Mouse (Mus musculus) liver, embryonic 16.5 days (tissue): Measurements from ENCODE around the gene Olfr686. TPM values are rescaled to one million over a fixed set of nuclear protein-coding genes. Genes with fewer than 3 reads are reported as not detected.

Source experiments
- ATAC-seq: fragments of 200-750 bp; cut with Nextera tagmentation; 2 replicates; pipeline ENCODE4 v1.8.0; 2017; ENCODE audit warnings: low read depth, mild to moderate bottlenecking, moderate number of reproducible peaks, moderate library complexity
- H3K27ac ChIP-seq: fragments of 300-500 bp; sonication (generic); 2 replicates; pipeline ENCODE4 v1.5.1; 2014; ENCODE audit warnings: mild to moderate bottlenecking, low read length
- H3K27me3 ChIP-seq: fragments of 300-500 bp; sonication (generic); 2 replicates; pipeline ENCODE4 v1.6.1; 2014; ENCODE audit warnings: low read depth, low read length, mixed read lengths; ENCODE audit not compliant: control insufficient read depth, insufficient read depth
- H3K36me3 ChIP-seq: fragments of 300-500 bp; sonication (generic); 2 replicates; pipeline ENCODE4 v1.6.1; 2014; ENCODE audit warnings: mild to moderate bottlenecking; ENCODE audit not compliant: control insufficient read depth, insufficient read depth
- H3K4me1 ChIP-seq: fragments of 300-500 bp; sonication (generic); 2 replicates; pipeline ENCODE4 v1.6.1; 2014; ENCODE audit warnings: low read depth, low read length, mixed read lengths; ENCODE audit not compliant: control insufficient read depth
- H3K4me2 ChIP-seq: fragments of 300-500 bp; sonication (generic); 2 replicates; pipeline ENCODE4 v1.6.1; 2014; ENCODE audit warnings: low read depth, low read length, mixed read lengths
- H3K4me3 ChIP-seq: fragments of 300-500 bp; sonication (generic); 2 replicates; pipeline ENCODE4 v1.5.1; 2014; ENCODE audit warnings: low read depth, mild to moderate bottlenecking, low read length
- H3K9ac ChIP-seq: fragments of 300-500 bp; sonication (generic); 2 replicates; pipeline ENCODE4 v1.6.1; 2014; ENCODE audit warnings: low read depth, low read length
- H3K9me3 ChIP-seq: fragments of 300-500 bp; sonication (generic); replicated peaks from 2 replicates; pipeline ENCODE4 v1.6.1; 2016; ENCODE audit warnings: low read length; ENCODE audit not compliant: control insufficient read depth
- WGBS: fragments of 180-500 bp; shearing (Covaris S2); extraction: QIAGEN DNeasy Blood & Tissue Kit; methylation state at CpG from one replicate; pipeline ENCODE4 v1.1.7; 2014; ENCODE audit not compliant: insufficient replicate concordance; 5-methylcytosine and 5-hydroxymethylcytosine counted together
- polyA plus RNA-seq: library from polyadenylated mRNA; unstranded; fragments of >200 nt; fragmentation: Nextera tagmentation; extraction: Ambion mirVana; gene quantifications from 2 replicates; pipeline ENCODE4 v1.2.1, GENCODE M21; 2015

Gene Olfr686
- polyA plus RNA-seq, result not detected in 2 replicates

GRCm38 (mm10) chr7:105207385-105207784 is at the start of gene Olfr686:
Gene Olfr686 (minus strand): TSS chr7:105207485.
- no peaks in the 10 kb centered on the region for H3K27me3 ChIP-seq
- H3K36me3 ChIP-seq, result no peaks in the 10 kb centered on the region
- ATAC-seq, result no peak
- H3K4me3 ChIP-seq, result no peak within 1 kb of the TSS
- no peak within 1 kb of the TSS for H3K9ac ChIP-seq
- H3K27ac ChIP-seq, result no peak within 1 kb of the TSS
- H3K4me1 ChIP-seq, result no peaks in the 10 kb centered on the region
- no peaks in the 10 kb centered on the region for H3K9me3 ChIP-seq
- no peak within 1 kb of the TSS for H3K4me2 ChIP-seq

- Histone ChIP-seq H3K4me1 (no peaks in the 10 kb centered on the region), H3K27ac (no peak overlapping the region), H3K4me3 (no peak overlapping the region), H3K27me3 (no peaks in the 10 kb centered on the region), H3K9me3 (no peaks in the 10 kb centered on the region), H3K9ac (no peak overlapping the region), H3K36me3 (no peaks in the 10 kb centered on the region), H3K4me2 (no peak overlapping the region)
- WGBS, result 42% methylated on average over 5 of the region's 5 CpGs
- ATAC-seq, result no peak
These were observed 49.4 kb upstream of the Olfr686 start for GRCm38 (mm10) chr7:105256656-105257055.

GRCm38 (mm10) chr7:105248197-105248596 is 40.9 kb upstream of the Olfr686 start:
- Histone ChIP-seq H3K27ac (no peak overlapping the region), H3K4me3 (no peak overlapping the region), H3K9me3 (no peaks in the 10 kb centered on the region), H3K9ac (no peak overlapping the region), H3K36me3 (no peaks in the 10 kb centered on the region), H3K27me3 (no peaks in the 10 kb centered on the region), H3K4me1 (no peaks in the 10 kb centered on the region), H3K4me2 (no peak overlapping the region)
- 33% methylated on average over 1 of the region's 1 CpGs for WGBS
- ATAC-seq, result no peak

- ATAC-seq, result no peak
- 64% methylated on average over 3 of the region's 3 CpGs for WGBS
- no peak overlapping the region for H3K4me2 ChIP-seq
- H3K4me3 ChIP-seq, result no peak overlapping the region
- H3K27me3 ChIP-seq, result no peaks in the 10 kb centered on the region
- H3K27ac ChIP-seq, result no peak overlapping the region
- H3K9ac ChIP-seq, result no peak overlapping the region
- H3K36me3 ChIP-seq, result no peaks in the 10 kb centered on the region
- no peaks in the 10 kb centered on the region for H3K9me3 ChIP-seq
- no peaks in the 10 kb centered on the region for H3K4me1 ChIP-seq
These were observed 40.4 kb upstream of the Olfr686 start for GRCm38 (mm10) chr7:105247671-105248070.

GRCm38 (mm10) chr7:105229386-105229785 is 22.1 kb upstream of the Olfr686 start:
- no peaks in the 10 kb centered on the region for H3K9me3 ChIP-seq
- ATAC-seq, result no peak
- no peaks in the 10 kb centered on the region for H3K4me1 ChIP-seq
- no peaks in the 10 kb centered on the region for H3K36me3 ChIP-seq
- no peaks in the 10 kb centered on the region for H3K27me3 ChIP-seq
- H3K9ac ChIP-seq, result no peak overlapping the region
- no peak overlapping the region for H3K4me2 ChIP-seq
- WGBS, result 56% methylated on average over 2 of the region's 2 CpGs
- H3K4me3 ChIP-seq, result no peak overlapping the region
- no peak overlapping the region for H3K27ac ChIP-seq

GRCm38 (mm10) chr7:105228138-105228537 is 20.9 kb upstream of the Olfr686 start:
- no peak overlapping the region for H3K27ac ChIP-seq
- H3K27me3 ChIP-seq, result no peaks in the 10 kb centered on the region
- no peak overlapping the region for H3K9ac ChIP-seq
- H3K36me3 ChIP-seq, result no peaks in the 10 kb centered on the region
- H3K9me3 ChIP-seq, result no peaks in the 10 kb centered on the region
- ATAC-seq, result peak; percentile 30
- 36% methylated on average over 1 of the region's 1 CpGs for WGBS
- no peak overlapping the region for H3K4me3 ChIP-seq
- no peak overlapping the region for H3K4me2 ChIP-seq
- no peaks in the 10 kb centered on the region for H3K4me1 ChIP-seq

- no peaks in the 10 kb centered on the region for H3K4me1 ChIP-seq
- no peak overlapping the region for H3K4me3 ChIP-seq
- no peaks in the 10 kb centered on the region for H3K36me3 ChIP-seq
- no peak overlapping the region for H3K9ac ChIP-seq
- no peaks in the 10 kb centered on the region for H3K9me3 ChIP-seq
- no peak overlapping the region for H3K4me2 ChIP-seq
- H3K27me3 ChIP-seq, result no peaks in the 10 kb centered on the region
- no peak overlapping the region for H3K27ac ChIP-seq
- ATAC-seq, result no peak
These were observed 19.4 kb upstream of the Olfr686 start for GRCm38 (mm10) chr7:105226703-105227102.

GRCm38 (mm10) chr7:105226072-105226471 is 18.8 kb upstream of the Olfr686 start:
- Histone ChIP-seq H3K4me1 (no peaks in the 10 kb centered on the region), H3K27ac (no peak overlapping the region), H3K9ac (no peak overlapping the region), H3K9me3 (no peaks in the 10 kb centered on the region), H3K27me3 (no peaks in the 10 kb centered on the region), H3K4me3 (no peak overlapping the region), H3K36me3 (no peaks in the 10 kb centered on the region), H3K4me2 (no peak overlapping the region)
- ATAC-seq, result no peak

GRCm38 (mm10) chr7:105218281-105218680 is 11.0 kb upstream of the Olfr686 start:
- no peak overlapping the region for H3K4me3 ChIP-seq
- H3K36me3 ChIP-seq, result no peaks in the 10 kb centered on the region
- H3K4me2 ChIP-seq, result no peak overlapping the region
- 55% methylated on average over 4 of the region's 4 CpGs for WGBS
- H3K9me3 ChIP-seq, result no peaks in the 10 kb centered on the region
- no peak overlapping the region for H3K27ac ChIP-seq
- no peak overlapping the region for H3K9ac ChIP-seq
- no peak for ATAC-seq
- no peaks in the 10 kb centered on the region for H3K4me1 ChIP-seq
- H3K27me3 ChIP-seq, result no peaks in the 10 kb centered on the region

GRCm38 (mm10) chr7:105214761-105215160 is 7.5 kb upstream of the Olfr686 start:
- Histone ChIP-seq H3K4me2 (no peak overlapping the region), H3K36me3 (no peaks in the 10 kb centered on the region), H3K27me3 (no peaks in the 10 kb centered on the region), H3K4me3 (no peak overlapping the region), H3K27ac (no peak overlapping the region), H3K9me3 (no peaks in the 10 kb centered on the region), H3K4me1 (no peaks in the 10 kb centered on the region), H3K9ac (no peak overlapping the region)
- WGBS, result 32% methylated on average over 1 of the region's 1 CpGs
- ATAC-seq, result no peak
